Mouse (Mus musculus): Measurements from ENCODE around the gene Ampd2. TPM values are rescaled to one million over a fixed set of nuclear protein-coding genes. Genes with fewer than 3 reads are reported as not detected.

Ampd2 gene
- polyA plus RNA-seq, 1 experiment from 2014 or later = 41.6 TPM

DNA sequence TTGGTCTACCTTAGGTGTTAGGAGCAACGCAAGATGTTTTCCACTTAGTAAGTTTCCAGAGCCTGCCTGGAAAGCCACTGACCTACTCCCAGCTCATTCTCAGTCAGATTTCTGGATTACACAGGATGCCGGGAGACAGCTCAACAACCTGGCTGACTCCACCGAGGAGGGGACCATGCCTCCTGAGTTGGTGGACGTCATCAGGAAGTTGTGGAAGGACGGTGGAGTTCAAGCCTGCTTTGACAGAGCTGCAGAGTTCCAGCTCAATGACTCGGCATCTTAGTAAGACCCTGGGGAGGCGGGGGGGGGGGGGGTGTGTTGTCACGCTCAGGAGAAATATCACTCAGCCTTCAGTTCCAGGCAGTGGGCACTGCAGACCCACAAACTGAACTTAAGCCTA is 9.8 kb upstream of the Ampd2 start:
- Histone ChIP-seq H3K9ac (no peak overlapping the region), H3K36me3 (no peaks in the 10 kb centered on the region), H3K27ac (ENCODE audit: poor library complexity, severe bottlenecking) (peak overlapping the region; percentile 26), H3K4me2 (0 out of 2 replicates have a peak overlapping the region, but pooled peaks have one; percentile 1), H3K9me3 (replicated peaks) (no peaks in the 10 kb centered on the region), H3K4me1 (replicated peaks) (peaks cover 17% of the 10 kb centered on the region), H3K4me3 (no peak overlapping the region), H3K27me3 (replicated peaks) (no peaks in the 10 kb centered on the region)
- WGBS = 43% methylated on average over 8 of the region's 8 CpGs
- ATAC-seq (ENCODE audit: insufficient number of reproducible peaks, low FRiP score) = peak; percentile 74

DNA sequence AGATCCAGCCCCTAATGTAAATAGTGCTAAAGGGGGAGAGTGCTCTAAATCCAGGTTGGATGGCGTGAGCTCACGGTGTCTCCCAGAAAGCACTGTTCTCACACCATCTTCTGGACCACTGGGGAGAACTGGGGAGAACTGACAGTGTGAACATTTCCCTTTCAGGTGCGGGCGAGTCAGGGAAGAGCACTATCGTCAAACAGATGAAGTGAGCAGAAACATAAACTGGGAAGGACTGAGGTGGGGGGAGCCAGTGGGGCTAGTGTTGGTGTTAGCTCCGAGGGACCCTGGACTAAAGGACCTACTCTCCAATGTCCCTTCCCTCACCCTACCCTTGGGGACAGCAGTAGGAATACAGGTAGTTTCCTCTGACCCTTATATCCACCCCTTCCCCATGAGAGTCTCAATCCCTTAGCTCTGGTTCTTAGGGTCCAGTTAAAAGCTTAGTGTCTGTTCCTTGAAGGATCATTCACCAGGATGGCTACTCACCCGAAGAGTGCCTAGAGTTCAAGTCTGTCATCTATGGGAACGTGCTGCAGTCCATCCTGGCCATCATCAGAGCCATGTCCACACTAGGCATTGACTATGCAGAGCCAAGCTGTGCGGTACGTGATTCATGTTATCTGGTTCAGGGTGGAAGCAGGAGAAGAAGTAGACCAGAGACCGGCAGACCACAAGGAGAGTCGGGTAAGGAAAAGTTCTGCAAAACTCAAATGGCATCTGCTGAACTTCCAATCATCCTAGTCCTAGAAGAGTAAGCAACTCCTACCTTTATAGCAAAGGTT is 8.7 kb upstream of the Ampd2 start:
- ATAC-seq (ENCODE audit: insufficient number of reproducible peaks, low FRiP score) = no peak
- 84% methylated on average over 12 of the region's 12 CpGs for WGBS
- no peak overlapping the region; the same call in 1 of the 2 replicates for H3K27ac ChIP-seq (ENCODE audit: poor library complexity, severe bottlenecking)

DNA sequence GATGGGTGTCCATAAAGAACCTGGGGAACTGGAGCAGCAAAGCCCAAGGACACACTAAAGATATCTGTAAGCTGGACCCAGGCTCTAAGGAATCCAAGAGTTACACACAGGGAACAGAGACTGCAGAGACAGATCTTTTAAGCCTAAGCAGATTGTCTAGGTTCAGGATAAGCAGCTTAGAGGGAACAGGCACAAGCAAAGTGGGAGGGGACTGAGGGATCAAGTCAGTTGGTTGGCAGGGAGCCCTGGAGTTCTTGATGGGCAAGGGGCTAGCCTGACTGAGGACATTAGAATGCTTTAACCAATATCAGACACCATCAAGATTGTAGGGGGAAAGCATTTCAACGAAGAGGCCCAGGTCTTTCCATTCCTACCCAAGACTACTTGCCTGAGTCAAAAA is 7.7 kb upstream of the Ampd2 start:
- Histone ChIP-seq H3K36me3 (no peaks in the 10 kb centered on the region), H3K4me1 (replicated peaks) (peaks cover 25% of the 10 kb centered on the region), H3K4me2 (no peak overlapping the region), H3K9me3 (replicated peaks) (no peaks in the 10 kb centered on the region), H3K4me3 (no peak overlapping the region), H3K27me3 (replicated peaks) (no peaks in the 10 kb centered on the region), H3K9ac (no peak overlapping the region), H3K27ac (ENCODE audit: poor library complexity, severe bottlenecking) (no peak overlapping the region)
- no peak for ATAC-seq (ENCODE audit: insufficient number of reproducible peaks, low FRiP score)
- WGBS = 50% methylated on average over 1 of the region's 1 CpGs

More for the DNA sequence above, 8.7 kb upstream of the Ampd2 start:
- Histone ChIP-seq H3K9ac (no peak overlapping the region), H3K27me3 (replicated peaks) (no peaks in the 10 kb centered on the region), H3K4me3 (no peak overlapping the region), H3K9me3 (replicated peaks) (no peaks in the 10 kb centered on the region), H3K4me1 (replicated peaks) (peaks cover 21% of the 10 kb centered on the region), H3K36me3 (no peaks in the 10 kb centered on the region), H3K4me2 (no peak overlapping the region)

DNA sequence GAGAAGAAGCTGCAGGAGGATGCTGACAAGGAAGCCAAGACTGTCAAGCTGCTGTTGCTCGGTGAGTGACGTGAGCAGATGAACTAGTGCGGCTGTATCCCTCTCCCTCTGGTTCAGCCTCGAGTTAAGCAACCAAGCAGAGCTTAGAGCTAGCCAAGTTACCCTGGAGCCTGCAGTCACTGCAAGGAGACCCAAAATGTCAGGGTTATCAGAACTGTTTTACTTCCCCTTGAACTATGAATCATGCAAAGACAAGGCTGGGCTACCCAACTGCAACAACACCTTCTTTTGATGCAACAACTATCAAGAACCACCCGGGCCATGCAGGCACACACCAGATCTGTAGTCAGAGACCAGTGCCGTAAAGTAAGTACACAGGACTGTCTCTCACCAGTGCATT is 6.9 kb upstream of the Ampd2 start:
- ATAC-seq (ENCODE audit: insufficient number of reproducible peaks, low FRiP score) = no peak

GRCm38 (mm10) chr3:108092536-108093115 is 6.2 kb upstream of the Ampd2 start, which contains the start of gene Gnat2:
Gene Gnat2, plus strand, starts transcription at chr3:108092789.
- 78% methylated on average over 15 of the region's 15 CpGs for WGBS
- Histone ChIP-seq H3K4me1 (replicated peaks) (peaks cover 30% of the 10 kb centered on the region), H3K9ac (no peak within 1 kb of the TSS), H3K9me3 (replicated peaks) (no peaks in the 10 kb centered on the region), H3K27me3 (replicated peaks) (no peaks in the 10 kb centered on the region), H3K4me2 (no peak within 1 kb of the TSS), H3K4me3 (no peak within 1 kb of the TSS), H3K27ac (ENCODE audit: poor library complexity, severe bottlenecking) (no peak within 1 kb of the TSS), H3K36me3 (no peaks in the 10 kb centered on the region)
- ATAC-seq (ENCODE audit: insufficient number of reproducible peaks, low FRiP score) = no peak

More for the DNA sequence above, 6.9 kb upstream of the Ampd2 start:
- Histone ChIP-seq H3K4me3 (no peak overlapping the region), H3K4me2 (no peak overlapping the region), H3K27ac (ENCODE audit: poor library complexity, severe bottlenecking) (no peak overlapping the region), H3K9ac (no peak overlapping the region), H3K36me3 (no peaks in the 10 kb centered on the region), H3K9me3 (replicated peaks) (no peaks in the 10 kb centered on the region), H3K4me1 (replicated peaks) (peaks cover 30% of the 10 kb centered on the region), H3K27me3 (replicated peaks) (no peaks in the 10 kb centered on the region)
- 56% methylated on average over 6 of the region's 6 CpGs for whole genome bisulfite sequencing

- H3K27ac ChIP-seq (ENCODE audit: poor library complexity, severe bottlenecking) = no peak overlapping the region
- WGBS = 68% methylated on average over 6 of the region's 6 CpGs
- no peaks in the 10 kb centered on the region for H3K27me3 ChIP-seq (replicated peaks)
- H3K4me2 ChIP-seq = no peak overlapping the region
- no peak overlapping the region for H3K9ac ChIP-seq
- no peaks in the 10 kb centered on the region for H3K36me3 ChIP-seq
- ATAC-seq (ENCODE audit: insufficient number of reproducible peaks, low FRiP score) = no peak
- H3K9me3 ChIP-seq (replicated peaks) = no peaks in the 10 kb centered on the region
- H3K4me1 ChIP-seq (replicated peaks) = peaks cover 35% of the 10 kb centered on the region
- H3K4me3 ChIP-seq = no peak overlapping the region
Observed at GRCm38 (mm10) chr3:108092030-108092429, 5.6 kb upstream of the Ampd2 start.

DNA sequence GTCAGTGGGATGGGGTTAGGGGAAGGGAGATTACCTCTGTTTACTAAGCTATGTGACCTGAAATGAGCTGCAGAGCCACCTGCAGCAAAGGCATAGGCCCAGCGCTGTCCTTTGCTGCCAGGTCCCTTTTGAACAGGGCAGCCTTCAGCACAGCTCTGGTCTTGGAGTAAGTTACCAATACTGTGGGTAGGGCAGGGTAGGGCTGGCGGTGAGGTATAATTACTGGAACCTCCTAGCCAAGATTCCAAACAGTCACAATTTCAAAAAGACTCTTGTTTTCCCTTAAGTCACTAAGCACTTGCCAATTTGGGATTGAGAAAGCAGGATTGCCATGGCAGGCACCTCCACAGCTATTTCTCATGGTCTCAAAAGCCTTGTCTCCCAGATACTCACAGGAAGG is 4.1 kb upstream of the Ampd2 start:
- no peak overlapping the region for H3K4me3 ChIP-seq
- no peak overlapping the region for H3K4me2 ChIP-seq
- H3K9me3 ChIP-seq (replicated peaks) = no peaks in the 10 kb centered on the region
- H3K9ac ChIP-seq = no peak overlapping the region
- no peaks in the 10 kb centered on the region for H3K36me3 ChIP-seq
- no peak for ATAC-seq (ENCODE audit: insufficient number of reproducible peaks, low FRiP score)
- no peak overlapping the region for H3K27ac ChIP-seq (ENCODE audit: poor library complexity, severe bottlenecking)
- H3K4me1 ChIP-seq (replicated peaks) = peaks cover 34% of the 10 kb centered on the region
- 87% methylated on average over 2 of the region's 2 CpGs for WGBS
- H3K27me3 ChIP-seq (replicated peaks) = no peaks in the 10 kb centered on the region

DNA sequence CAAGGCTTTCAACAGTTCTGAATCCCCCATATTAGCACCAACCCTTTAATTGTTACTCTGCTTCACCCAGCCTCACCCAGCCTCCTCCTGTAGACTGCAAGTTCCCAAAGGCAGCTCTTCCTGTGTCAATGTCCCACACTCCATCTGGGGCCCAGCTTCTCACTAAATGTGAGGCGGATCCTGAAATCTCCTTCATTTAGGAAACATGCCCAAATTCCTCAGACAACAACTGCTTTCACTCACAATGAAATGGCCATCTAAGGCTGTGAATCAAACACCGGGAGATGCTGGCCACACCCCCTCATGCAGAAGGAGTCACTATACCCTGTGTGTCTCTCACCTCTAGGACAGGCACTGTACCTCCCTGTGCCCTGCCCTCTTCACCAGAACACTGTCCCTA is 3.5 kb upstream of the Ampd2 start:
- Histone ChIP-seq H3K9me3 (replicated peaks) (no peaks in the 10 kb centered on the region), H3K9ac (no peak overlapping the region)
- 49% methylated on average over 2 of the region's 2 CpGs for WGBS

GRCm38 (mm10) chr3:108088842-108089380 is 2.5 kb upstream of the Ampd2 start:
- H3K36me3 ChIP-seq = no peaks in the 10 kb centered on the region
- ATAC-seq (ENCODE audit: insufficient number of reproducible peaks, low FRiP score) = no peak
- H3K4me2 ChIP-seq = no peak overlapping the region
- 31% methylated on average over 5 of the region's 5 CpGs for WGBS
- no peak overlapping the region for H3K9ac ChIP-seq
- H3K27me3 ChIP-seq (replicated peaks) = no peaks in the 10 kb centered on the region
- H3K4me1 ChIP-seq (replicated peaks) = peaks cover 39% of the 10 kb centered on the region
- no peak overlapping the region for H3K27ac ChIP-seq (ENCODE audit: poor library complexity, severe bottlenecking)
- H3K9me3 ChIP-seq (replicated peaks) = no peaks in the 10 kb centered on the region
- no peak overlapping the region for H3K4me3 ChIP-seq

More for the DNA sequence above, 3.5 kb upstream of the Ampd2 start:
- no peak overlapping the region for H3K4me2 ChIP-seq
- H3K36me3 ChIP-seq = no peaks in the 10 kb centered on the region
- H3K4me1 ChIP-seq (replicated peaks) = peaks cover 34% of the 10 kb centered on the region
- no peaks in the 10 kb centered on the region for H3K27me3 ChIP-seq (replicated peaks)
- H3K27ac ChIP-seq (ENCODE audit: poor library complexity, severe bottlenecking) = no peak overlapping the region
- no peak overlapping the region for H3K4me3 ChIP-seq
- no peak for ATAC-seq (ENCODE audit: insufficient number of reproducible peaks, low FRiP score)

GRCm38 (mm10) chr3:108087329-108087728 is 878 bp upstream of the Ampd2 start:
- Histone ChIP-seq H3K4me3 (no peak overlapping the region), H3K27me3 (replicated peaks) (no peaks in the 10 kb centered on the region), H3K36me3 (no peaks in the 10 kb centered on the region), H3K4me2 (peak overlapping the region; percentile 98), H3K4me1 (replicated peaks) (peaks cover 50% of the 10 kb centered on the region), H3K9ac (no peak overlapping the region), H3K27ac (ENCODE audit: poor library complexity, severe bottlenecking) (no peak overlapping the region), H3K9me3 (replicated peaks) (no peaks in the 10 kb centered on the region)
- 69% methylated on average over 3 of the region's 3 CpGs for WGBS
- no peak for ATAC-seq (ENCODE audit: insufficient number of reproducible peaks, low FRiP score)

DNA sequence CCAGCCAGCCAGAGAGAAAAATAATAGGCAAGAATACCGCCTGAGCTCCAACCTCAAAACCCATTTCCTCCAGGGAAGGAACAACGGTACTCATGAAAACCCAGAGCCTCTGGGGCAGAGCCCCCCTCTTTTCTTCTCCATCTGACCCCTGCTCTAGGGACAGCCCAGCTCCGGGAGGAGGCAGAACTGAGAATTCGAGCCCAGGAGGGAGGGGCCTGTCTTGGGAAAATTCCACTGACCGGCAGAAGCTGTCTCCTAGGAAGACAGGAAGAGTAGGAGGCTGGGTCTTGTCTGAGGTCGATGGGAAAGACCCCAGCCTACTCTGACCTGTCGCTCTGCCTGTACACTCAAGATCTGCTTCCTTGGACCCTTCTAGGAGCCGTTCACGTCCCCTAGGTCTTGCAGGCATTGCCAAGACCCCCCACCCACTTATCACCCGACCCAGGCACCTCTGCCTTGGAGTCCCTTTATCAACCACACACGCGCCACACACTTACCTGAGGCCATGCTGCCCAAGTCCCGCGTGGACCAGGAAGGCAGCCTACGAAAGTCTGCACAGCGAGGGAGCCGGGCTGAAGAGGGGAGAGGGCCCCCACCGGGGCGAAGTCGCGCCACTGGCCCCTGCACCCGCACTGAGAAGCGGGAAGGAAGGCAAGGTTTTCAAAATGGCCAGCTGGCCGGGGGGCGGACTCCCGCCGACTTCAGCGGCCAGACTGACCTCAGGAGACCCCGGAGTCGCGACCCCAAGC is 556 bp downstream of the Ampd2 start:
- under 1% methylated on average over 31 of the region's 31 CpGs for WGBS
- Histone ChIP-seq H3K9ac (peak overlapping the region; percentile 83), H3K36me3 (peaks cover 1% of the 10 kb centered on the region), H3K27ac (ENCODE audit: poor library complexity, severe bottlenecking) (peak overlapping the region; percentile 90), H3K9me3 (replicated peaks) (no peaks in the 10 kb centered on the region), H3K4me2 (peak overlapping the region; percentile 98), H3K4me1 (replicated peaks) (peaks cover 63% of the 10 kb centered on the region), H3K27me3 (replicated peaks) (no peaks in the 10 kb centered on the region), H3K4me3 (peak overlapping the region; percentile 77)
- ATAC-seq (ENCODE audit: insufficient number of reproducible peaks, low FRiP score) = peak; percentile 82

All from heart, embryonic 12.5 days (tissue).